Mouse (Mus musculus): ENCODE results near the gene Tbx21. TPM values are rescaled to one million over a fixed set of nuclear protein-coding genes. Genes with fewer than 3 reads are reported as not detected.

Tbx21 gene
- 1.9 and 2.0 TPM in 2 replicates for polyA plus RNA-seq (2012)

GRCm38 (mm10) chr11:97114671-97115601, at the start of gene Tbx21:
Gene Tbx21, minus strand, starts transcription at chr11:97115331.

GRCm38 (mm10) chr11:97151343-97151801, 36.2 kb upstream of the Tbx21 start, which contains the start of gene Tbkbp1:
Gene Tbkbp1, minus strand, starts transcription at chr11:97151495.

GRCm38 (mm10) chr11:97050216-97050943, 64.8 kb downstream of the Tbx21 start, which contains the start of gene Osbpl7:
Gene Osbpl7, plus strand, starts transcription at chr11:97050628.

Other genes with a start within 250 kb of the Tbx21 start
- 70.4 and 75.0 TPM in 2 replicates for gene Cdk5rap3, start 198.8 kb downstream of the Tbx21 start, polyA plus RNA-seq (2012)
- not detected in 2 replicates for gene Prr15l, start 187.2 kb downstream of the Tbx21 start, polyA plus RNA-seq (2012)
- gene Pnpo, start 171.3 kb downstream of the Tbx21 start, polyA plus RNA-seq (2012), result 18.1 and 21.9 TPM in 2 replicates
- 60.4 and 68.0 TPM in 2 replicates for gene Sp2, start 132.4 kb downstream of the Tbx21 start, polyA plus RNA-seq (2012)
- gene Sp6, start 101.9 kb downstream of the Tbx21 start, polyA plus RNA-seq (2012), result 0.17 and 0.29 TPM in 2 replicates
- 33.6 and 35.9 TPM in 2 replicates for gene Scrn2, start 85.4 kb downstream of the Tbx21 start, polyA plus RNA-seq (2012)
- 0.11 and 0.15 TPM in 2 replicates for gene Lrrc46, start 73.9 kb downstream of the Tbx21 start, polyA plus RNA-seq (2012)
- 36.3 and 38.0 TPM in 2 replicates for gene Mrpl10, start 73.8 kb downstream of the Tbx21 start, polyA plus RNA-seq (2012)
- gene Osbpl7, start 64.7 kb downstream of the Tbx21 start, polyA plus RNA-seq (2012), result 30.5 and 34.3 TPM in 2 replicates
- 29.6 and 37.5 TPM in 2 replicates for gene Tbkbp1, start 36.2 kb upstream of the Tbx21 start, polyA plus RNA-seq (2012)
- 36.5 and 38.9 TPM in 2 replicates for gene Kpnb1, start 72.5 kb upstream of the Tbx21 start, polyA plus RNA-seq (2012)
- gene Npepps, start 165.3 kb upstream of the Tbx21 start, polyA plus RNA-seq (2012), result 19.8 and 23.4 TPM in 2 replicates
- 8.4 and 10.2 TPM in 2 replicates for gene Mrpl45, start 200.4 kb upstream of the Tbx21 start, polyA plus RNA-seq (2012)
- gene Gpr179, start 236.7 kb upstream of the Tbx21 start, polyA plus RNA-seq (2012), result 0.12 and 0.13 TPM in 2 replicates
- gene Socs7, start 247.2 kb upstream of the Tbx21 start, polyA plus RNA-seq (2012), result 6.2 and 8.5 TPM in 2 replicates